Mouse (Mus musculus): ENCODE measurements around the gene Iqca. TPM values are rescaled to one million over a fixed set of nuclear protein-coding genes. Genes with fewer than 3 reads are reported as not detected.

Gene Iqca
- total RNA-seq, 2 experiments from 2014 or later, result not detected

GRCm38 (mm10) chr1:90013273-90013672 is 139.9 kb downstream of the Iqca start:
- peak; percentile 34 for TF ChIP-seq CTCF (IDR thresholded peaks at IDR 0.05)
- Histone ChIP-seq H3K27ac (peak overlapping the region; percentile 92), H3K4me3 (peak overlapping the region; percentile 63)
- intact Hi-C loops (cut with DNase I), result no loop called here
- no peak for DNase-seq

- no peak for DNase-seq
- intact Hi-C loops (cut with DNase I), result no loop called here
- TF ChIP-seq CTCF (IDR thresholded peaks at IDR 0.05), result peak; percentile 32
- Histone ChIP-seq H3K4me3 (peak overlapping the region; percentile 63), H3K27ac (peak overlapping the region; percentile 92; the same call in 1 of the 2 replicates)
Measured at GRCm38 (mm10) chr1:90012850-90013249, 140.4 kb downstream of the Iqca start.

GRCm38 (mm10) chr1:90012168-90012567 is 141.0 kb downstream of the Iqca start:
- intact Hi-C loops (cut with DNase I), result no loop called here
- no peak for DNase-seq
- no peak overlapping the region for H3K27ac ChIP-seq
- no peak for TF ChIP-seq CTCF (IDR thresholded peaks at IDR 0.05)
- H3K4me3 ChIP-seq, result peak overlapping the region; percentile 63; the same call in 1 of the 2 replicates

- DNase-seq, result no peak
- intact Hi-C loops (cut with DNase I), result no loop called here
- no peak for TF ChIP-seq CTCF (IDR thresholded peaks at IDR 0.05)
- Histone ChIP-seq H3K4me3 (no peak overlapping the region), H3K27ac (no peak overlapping the region)
Measured at GRCm38 (mm10) chr1:90010077-90010476, 143.1 kb downstream of the Iqca start.

GRCm38 (mm10) chr1:90009188-90009587 is 144.0 kb downstream of the Iqca start:
- Histone ChIP-seq H3K4me3 (no peak overlapping the region), H3K27ac (no peak overlapping the region)
- no peak for TF ChIP-seq CTCF (IDR thresholded peaks at IDR 0.05)
- no peak for DNase-seq
- intact Hi-C loops (cut with DNase I), result no loop called here

GRCm38 (mm10) chr1:90006666-90007065 is 146.5 kb downstream of the Iqca start:
- Histone ChIP-seq H3K4me3 (no peak overlapping the region), H3K27ac (no peak overlapping the region)
- intact Hi-C loops (cut with DNase I), result no loop called here
- no peak for DNase-seq
- no peak for TF ChIP-seq CTCF (IDR thresholded peaks at IDR 0.05)

GRCm38 (mm10) chr1:90000981-90001380 is 152.2 kb downstream of the Iqca start:
- intact Hi-C loops (cut with DNase I), result no loop called here
- TF ChIP-seq CTCF (IDR thresholded peaks at IDR 0.05), result no peak
- Histone ChIP-seq H3K4me3 (no peak overlapping the region), H3K27ac (peak overlapping the region; percentile 89)
- DNase-seq, result peak; percentile 46

- Histone ChIP-seq H3K27ac (peak overlapping the region; percentile 89), H3K4me3 (peak overlapping the region; percentile 13; the same call in 1 of the 2 replicates)
- no peak for TF ChIP-seq CTCF (IDR thresholded peaks at IDR 0.05)
- intact Hi-C loops (cut with DNase I), result no loop called here
- no peak for DNase-seq
Measured at GRCm38 (mm10) chr1:89999858-90000257, 153.3 kb downstream of the Iqca start.

GRCm38 (mm10) chr1:89998696-89999095 is 154.5 kb downstream of the Iqca start:
- no peak for DNase-seq
- intact Hi-C loops (cut with DNase I), result no loop called here
- peak overlapping the region; percentile 89 for H3K27ac ChIP-seq
- peak overlapping the region; percentile 26; the same call in 1 of the 2 replicates for H3K4me3 ChIP-seq
- no peak for TF ChIP-seq CTCF (IDR thresholded peaks at IDR 0.05)

- no peak for DNase-seq
- TF ChIP-seq CTCF (IDR thresholded peaks at IDR 0.05), result no peak
- intact Hi-C loops (cut with DNase I), result no loop called here
- Histone ChIP-seq H3K27ac (peak overlapping the region; percentile 89), H3K4me3 (0 out of 2 replicates have a peak overlapping the region, but pooled peaks have one; percentile 25)
Measured at GRCm38 (mm10) chr1:89998076-89998475, 155.1 kb downstream of the Iqca start.

- no peak overlapping the region for H3K4me3 ChIP-seq
- no peak for DNase-seq
- no peak overlapping the region for H3K27ac ChIP-seq
- intact Hi-C loops (cut with DNase I), result no loop called here
- no peak for TF ChIP-seq CTCF (IDR thresholded peaks at IDR 0.05)
Measured at GRCm38 (mm10) chr1:89992256-89992655, 160.9 kb downstream of the Iqca start.

Other genes with a start within 250 kb of the Iqca start
- gene Gbx2, start 222.2 kb downstream of the Iqca start, total RNA-seq (2021), result under 1 TPM in 1 of 2 experiments, not detected in 1; 0.56 TPM
- gene Asb18, start 138.7 kb downstream of the Iqca start, total RNA-seq (2021), result 10 to 100 TPM; 18.0 to 39.9 TPM
- 10 to 100 TPM; 10.7 to 17.2 TPM for gene Ackr3, start 50.6 kb upstream of the Iqca start, total RNA-seq (2021)

Data from gastrocnemius, adult 2 months (tissue).